Mouse (Mus musculus): Measurements from ENCODE around the gene E130218I03Rik. TPM values are rescaled to one million over a fixed set of nuclear protein-coding genes. Genes with fewer than 3 reads are reported as not detected.
A peak's percentile ranks its signal among the peaks of the same experiment; 100 is the strongest.
"Not testable (repeated sequence)": the region's sequence is repeated elsewhere in the genome, so short reads cannot be mapped to it uniquely, and the experiment has no call there.

The E130218I03Rik gene
- polyA plus RNA-seq, 1 experiment from 2014 or later: not detected

- Histone ChIP-seq H3K4me2 (peak overlapping the region; percentile 17; the same call in 1 of the 2 replicates), H3K27ac (ENCODE audit: low read depth, low read length) (no peak overlapping the region), H3K27me3 (ENCODE audit: control insufficient read depth, insufficient read depth, low read length) (peaks cover 33% of the 10 kb centered on the region), H3K4me1 (ENCODE audit: control insufficient read depth, insufficient read depth, low read length) (peaks cover 50% of the 10 kb centered on the region), H3K9me3 (ENCODE audit: control insufficient read depth, low read length) (no peaks in the 10 kb centered on the region), H3K4me3 (ENCODE audit: low read depth, low read length) (no peak overlapping the region), H3K9ac (ENCODE audit: low read length) (no peak overlapping the region), H3K36me3 (ENCODE audit: control insufficient read depth, insufficient read depth, low read length) (no peaks in the 10 kb centered on the region)
- 12% methylated on average over 4 of the region's 4 CpGs for WGBS
- DNase-seq (ENCODE audit: low spot score, missing footprints) (peak; percentile 89), ATAC-seq (ENCODE audit: low FRiP score) (no peak)
Observed at GRCm38 (mm10) chr4:134255854-134256253, 12.4 kb downstream of the E130218I03Rik start.

DNA sequence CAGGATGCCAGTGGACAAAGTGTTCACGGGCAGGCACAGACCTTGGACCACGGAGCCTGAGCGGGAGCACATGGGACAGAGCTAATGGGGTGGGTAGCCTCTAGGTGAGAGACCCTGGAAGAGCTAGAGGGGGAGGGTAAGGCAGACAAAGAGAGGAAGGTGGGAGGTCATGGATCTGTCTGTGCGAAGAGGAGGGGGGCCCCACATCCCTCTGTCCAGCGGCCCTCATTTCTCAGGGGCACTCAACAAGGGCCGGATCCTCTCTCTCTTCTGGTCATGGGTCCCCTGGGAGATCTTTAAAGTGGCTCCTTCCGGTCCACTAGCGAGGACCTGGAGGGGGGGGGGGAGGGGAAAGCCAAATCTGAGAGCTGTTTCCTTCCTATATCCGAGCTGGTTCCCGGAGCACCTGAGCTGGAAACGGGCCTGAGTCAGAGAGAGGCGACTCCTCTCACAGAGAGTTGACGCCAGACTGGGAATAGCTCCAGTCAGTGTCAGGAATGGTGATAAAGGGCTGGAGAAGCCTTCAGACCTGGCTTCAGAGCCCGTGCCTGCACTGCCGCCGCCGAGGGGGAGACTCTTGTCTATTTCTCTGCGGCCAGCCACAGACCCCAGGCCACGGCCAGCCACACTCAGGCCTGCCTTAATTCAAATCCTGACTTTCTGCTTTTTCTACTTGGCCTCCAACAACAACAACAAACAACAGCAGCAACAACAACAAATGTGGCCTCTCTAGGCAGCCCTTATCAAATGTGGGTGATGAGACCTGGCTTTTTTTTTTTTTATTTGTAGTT lies 13.1 kb downstream of the E130218I03Rik start:
- H3K27ac ChIP-seq (ENCODE audit: low read depth, low read length): no peak overlapping the region
- H3K4me2 ChIP-seq: peak overlapping the region; percentile 17

GRCm38 (mm10) chr4:134257198-134258009 lies 13.9 kb downstream of the E130218I03Rik start:
- peak; percentile 92 for DNase-seq (ENCODE audit: low spot score, missing footprints)
- 4% methylated on average over 11 of the region's 11 CpGs for WGBS
- 0 out of 2 replicates have a peak, but pooled peaks have one; percentile 28 for ATAC-seq (ENCODE audit: low FRiP score)
- Histone ChIP-seq H3K36me3 (ENCODE audit: control insufficient read depth, insufficient read depth, low read length) (no peaks in the 10 kb centered on the region), H3K4me3 (ENCODE audit: low read depth, low read length) (no peak overlapping the region), H3K9ac (ENCODE audit: low read length) (0 out of 2 replicates have a peak overlapping the region, but pooled peaks have one; percentile 2), H3K27me3 (ENCODE audit: control insufficient read depth, insufficient read depth, low read length) (peaks cover 17% of the 10 kb centered on the region), H3K27ac (ENCODE audit: low read depth, low read length) (no peak overlapping the region), H3K9me3 (ENCODE audit: control insufficient read depth, low read length) (no peaks in the 10 kb centered on the region), H3K4me1 (ENCODE audit: control insufficient read depth, insufficient read depth, low read length) (peaks cover 38% of the 10 kb centered on the region), H3K4me2 (no peak overlapping the region)

More for the DNA sequence above, 13.1 kb downstream of the E130218I03Rik start:
- WGBS: 3% methylated on average over 19 of the region's 19 CpGs
- H3K9ac ChIP-seq (ENCODE audit: low read length): peak overlapping the region; percentile 44; the same call in 1 of the 2 replicates
- H3K36me3 ChIP-seq (ENCODE audit: control insufficient read depth, insufficient read depth, low read length): no peaks in the 10 kb centered on the region
- ATAC-seq (ENCODE audit: low FRiP score) (0 out of 2 replicates have a peak, but pooled peaks have one; percentile 18), DNase-seq (ENCODE audit: low spot score, missing footprints) (peak; percentile 92)
- H3K4me3 ChIP-seq (ENCODE audit: low read depth, low read length): no peak overlapping the region
- H3K9me3 ChIP-seq (ENCODE audit: control insufficient read depth, low read length): no peaks in the 10 kb centered on the region
- H3K27me3 ChIP-seq (ENCODE audit: control insufficient read depth, insufficient read depth, low read length): peaks cover 25% of the 10 kb centered on the region
- peaks cover 43% of the 10 kb centered on the region for H3K4me1 ChIP-seq (ENCODE audit: control insufficient read depth, insufficient read depth, low read length)

GRCm38 (mm10) chr4:134258354-134258753 lies 14.9 kb downstream of the E130218I03Rik start:
- no peak overlapping the region for H3K27ac ChIP-seq (ENCODE audit: low read depth, low read length)
- ATAC-seq (ENCODE audit: low FRiP score): no peak
- no peak overlapping the region for H3K9ac ChIP-seq (ENCODE audit: low read length)
- DNase-seq (ENCODE audit: low spot score, missing footprints): no peak
- WGBS: 60% methylated on average over 11 of the region's 11 CpGs
- H3K27me3 ChIP-seq (ENCODE audit: control insufficient read depth, insufficient read depth, low read length): peaks cover 8% of the 10 kb centered on the region
- H3K36me3 ChIP-seq (ENCODE audit: control insufficient read depth, insufficient read depth, low read length): no peaks in the 10 kb centered on the region
- H3K4me3 ChIP-seq (ENCODE audit: low read depth, low read length): no peak overlapping the region
- no peak overlapping the region for H3K4me2 ChIP-seq
- peaks cover 38% of the 10 kb centered on the region for H3K4me1 ChIP-seq (ENCODE audit: control insufficient read depth, insufficient read depth, low read length)
- H3K9me3 ChIP-seq (ENCODE audit: control insufficient read depth, low read length): no peaks in the 10 kb centered on the region

- Histone ChIP-seq H3K27me3 (ENCODE audit: control insufficient read depth, insufficient read depth, low read length) (no peaks in the 10 kb centered on the region), H3K4me3 (ENCODE audit: low read depth, low read length) (no peak overlapping the region), H3K36me3 (ENCODE audit: control insufficient read depth, insufficient read depth, low read length) (no peaks in the 10 kb centered on the region), H3K9ac (ENCODE audit: low read length) (no peak overlapping the region), H3K9me3 (ENCODE audit: control insufficient read depth, low read length) (no peaks in the 10 kb centered on the region), H3K4me1 (ENCODE audit: control insufficient read depth, insufficient read depth, low read length) (no peaks in the 10 kb centered on the region), H3K4me2 (no peak overlapping the region), H3K27ac (ENCODE audit: low read depth, low read length) (no peak overlapping the region)
- WGBS: 38% methylated on average over 6 of the region's 6 CpGs
- DNase-seq (ENCODE audit: low spot score, missing footprints) (peak; percentile 91), ATAC-seq (ENCODE audit: low FRiP score) (no peak)
Observed at GRCm38 (mm10) chr4:134263191-134263590, 19.7 kb downstream of the E130218I03Rik start.

GRCm38 (mm10) chr4:134265860-134266585 lies 22.6 kb downstream of the E130218I03Rik start:
- ATAC-seq (ENCODE audit: low FRiP score) (no peak), DNase-seq (ENCODE audit: low spot score, missing footprints) (peak; percentile 44)
- Histone ChIP-seq H3K4me1 (ENCODE audit: control insufficient read depth, insufficient read depth, low read length) (no peaks in the 10 kb centered on the region), H3K36me3 (ENCODE audit: control insufficient read depth, insufficient read depth, low read length) (no peaks in the 10 kb centered on the region), H3K27me3 (ENCODE audit: control insufficient read depth, insufficient read depth, low read length) (no peaks in the 10 kb centered on the region), H3K9ac (ENCODE audit: low read length) (no peak overlapping the region), H3K9me3 (ENCODE audit: control insufficient read depth, low read length) (no peaks in the 10 kb centered on the region), H3K27ac (ENCODE audit: low read depth, low read length) (no peak overlapping the region), H3K4me3 (ENCODE audit: low read depth, low read length) (no peak overlapping the region), H3K4me2 (no peak overlapping the region)
- WGBS: 74% methylated on average over 9 of the region's 9 CpGs

DNA sequence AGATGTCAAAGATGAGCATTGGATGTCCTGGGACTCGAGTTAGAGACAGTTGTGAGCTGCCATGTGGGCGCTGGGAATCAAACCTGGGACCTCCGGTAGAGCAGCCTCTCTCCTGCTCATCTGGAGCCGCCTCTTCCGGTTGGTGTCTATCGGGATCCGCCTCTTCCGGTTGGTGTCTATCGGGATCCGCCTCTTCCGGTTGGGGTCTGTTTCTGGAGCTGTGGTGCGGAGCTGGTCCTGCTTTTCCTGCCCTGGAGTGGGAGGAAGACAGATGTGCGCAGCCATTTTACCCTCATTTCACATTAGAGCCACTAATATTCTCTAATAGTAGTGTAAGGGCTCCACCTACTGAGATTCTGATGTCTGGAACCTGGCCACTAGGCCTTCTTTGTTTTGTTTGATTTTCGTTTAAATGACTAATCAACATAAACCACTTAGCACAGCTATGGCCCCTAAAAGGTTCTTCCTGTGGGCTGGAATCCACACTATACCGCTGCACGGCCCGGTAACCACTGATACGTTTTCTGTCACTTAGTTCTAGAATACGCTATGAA lies 24.7 kb downstream of the E130218I03Rik start:
- Histone ChIP-seq H3K27me3 (ENCODE audit: control insufficient read depth, insufficient read depth, low read length) (no peaks in the 10 kb centered on the region), H3K36me3 (ENCODE audit: control insufficient read depth, insufficient read depth, low read length) (no peaks in the 10 kb centered on the region), H3K4me3 (ENCODE audit: low read depth, low read length) (no peak overlapping the region), H3K4me1 (ENCODE audit: control insufficient read depth, insufficient read depth, low read length) (no peaks in the 10 kb centered on the region), H3K27ac (ENCODE audit: low read depth, low read length) (no peak overlapping the region), H3K9me3 (ENCODE audit: control insufficient read depth, low read length) (no peaks in the 10 kb centered on the region), H3K9ac (ENCODE audit: low read length) (no peak overlapping the region), H3K4me2 (no peak overlapping the region)
- peak; percentile 49 for DNase-seq (ENCODE audit: low spot score, missing footprints)
- WGBS: 88% methylated on average over 19 of the region's 19 CpGs
- ATAC-seq (ENCODE audit: low FRiP score): no peak

GRCm38 (mm10) chr4:134269622-134270021 lies 26.2 kb downstream of the E130218I03Rik start:
- H3K27ac ChIP-seq (ENCODE audit: low read depth, low read length); H3K36me3 ChIP-seq (ENCODE audit: control insufficient read depth, insufficient read depth, low read length); ATAC-seq (ENCODE audit: low FRiP score); H3K4me1 ChIP-seq (ENCODE audit: control insufficient read depth, insufficient read depth, low read length); H3K9ac ChIP-seq (ENCODE audit: low read length); H3K4me2 ChIP-seq; H3K4me3 ChIP-seq (ENCODE audit: low read depth, low read length); H3K27me3 ChIP-seq (ENCODE audit: control insufficient read depth, insufficient read depth, low read length); H3K9me3 ChIP-seq (ENCODE audit: control insufficient read depth, low read length): not testable (repeated sequence)
- DNase-seq (ENCODE audit: low spot score, missing footprints): peak; percentile 26

All from midbrain, embryonic 11.5 days (tissue).